Mouse (Mus musculus): ENCODE measurements around the gene Gatc.

DNA sequence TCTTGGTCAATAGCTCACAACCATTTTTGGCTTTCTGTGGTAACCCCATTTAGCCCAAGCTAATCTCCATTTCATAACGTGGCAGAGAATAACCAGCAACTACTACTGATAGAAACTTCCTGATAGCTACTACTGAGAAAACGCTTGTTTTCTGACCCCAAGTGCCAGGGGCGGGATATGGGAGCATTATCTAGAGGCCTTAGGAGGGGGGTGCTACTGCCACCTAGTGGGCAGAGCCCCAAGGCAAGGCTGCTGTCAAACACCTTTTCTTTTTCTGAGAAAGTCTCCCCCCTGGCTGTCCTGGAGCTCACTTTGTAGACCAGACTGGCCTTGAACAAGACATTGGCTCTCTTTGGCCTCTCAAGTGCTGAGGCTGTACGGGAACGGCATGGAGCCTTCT lies 6.6 kb upstream of the Gatc start:
- TF ChIP-seq POLR2A (IDR thresholded peaks at IDR 0.05; ENCODE audit: borderline replicate concordance, extremely low read depth, low read depth, low read length) = no peak
- peak; percentile 84 for TF ChIP-seq CTCF (IDR thresholded peaks at IDR 0.05; ENCODE audit: insufficient read depth, low read length)
